Mouse (Mus musculus) neural tube, embryonic 11.5 days (tissue): Measurements from ENCODE around the gene Mfn1. TPM values are rescaled to one million over a fixed set of nuclear protein-coding genes. Genes with fewer than 3 reads are reported as not detected.
A peak's percentile ranks its signal among the peaks of the same experiment; 100 is the strongest.

ENCODE experiments used
- ATAC-seq: fragments of 200-750 bp; cut with Nextera tagmentation; 2 replicates; pipeline ENCODE4 v1.8.0; 2017; ENCODE audit warnings: moderate number of reproducible peaks, mild to moderate bottlenecking, moderate TSS enrichment, moderate library complexity; ENCODE audit not compliant: insufficient read depth, low FRiP score, low TSS enrichment
- DNase-seq: peaks from one replicate; pipeline ENCODE4 v3.0.0-alpha.2; 2015; ENCODE audit warnings: low spot score
- H3K27ac ChIP-seq: fragments of 300-500 bp; sonication (generic); 2 replicates; pipeline ENCODE4 v1.5.1; 2014; ENCODE audit warnings: low read depth, mild to moderate bottlenecking, low read length
- H3K27me3 ChIP-seq: fragments of 300-500 bp; sonication (generic); 2 replicates; pipeline ENCODE4 v1.6.1; 2014; ENCODE audit warnings: mild to moderate bottlenecking, low read length, mixed read lengths; ENCODE audit not compliant: control insufficient read depth, insufficient read depth
- H3K36me3 ChIP-seq: fragments of 300-500 bp; sonication (generic); 2 replicates; pipeline ENCODE4 v1.6.1; 2014; ENCODE audit warnings: mild to moderate bottlenecking, low read length, moderate library complexity, mixed read lengths; ENCODE audit not compliant: control insufficient read depth, insufficient read depth
- H3K4me1 ChIP-seq: fragments of 300-500 bp; sonication (generic); 2 replicates; pipeline ENCODE4 v1.6.1; 2014; ENCODE audit warnings: low read length, mixed read lengths; ENCODE audit not compliant: control insufficient read depth, insufficient read depth
- H3K4me2 ChIP-seq: fragments of 300-500 bp; sonication (generic); 2 replicates; pipeline ENCODE4 v1.6.1; 2014; ENCODE audit warnings: low read depth, mild to moderate bottlenecking, moderate library complexity
- H3K4me3 ChIP-seq: fragments of 300-500 bp; sonication (generic); 2 replicates; pipeline ENCODE4 v1.5.1; 2014; ENCODE audit warnings: low read depth, low read length
- H3K9ac ChIP-seq: fragments of 300-500 bp; sonication (generic); 2 replicates; pipeline ENCODE4 v1.6.1; 2014; ENCODE audit warnings: mild to moderate bottlenecking, low read length
- H3K9me3 ChIP-seq: fragments of 300-500 bp; sonication (generic); 2 replicates; pipeline ENCODE4 v1.6.1; 2016; ENCODE audit warnings: low read length; ENCODE audit not compliant: control insufficient read depth
- WGBS: fragments of 180-500 bp; shearing (Covaris S2); extraction: QIAGEN DNeasy Blood & Tissue Kit; methylation state at CpG from one replicate; pipeline ENCODE4 v1.1.7; 2014; 5-methylcytosine and 5-hydroxymethylcytosine counted together
- polyA plus RNA-seq: library from polyadenylated mRNA; unstranded; fragments of >200 nt; fragmentation: Nextera tagmentation; extraction: Ambion mirVana; gene quantifications from 2 replicates; pipeline ENCODE4 v1.2.1, GENCODE M21; 2014

Mfn1 gene
- polyA plus RNA-seq, 1 experiment from 2014 or later, result 26.8 TPM

DNA sequence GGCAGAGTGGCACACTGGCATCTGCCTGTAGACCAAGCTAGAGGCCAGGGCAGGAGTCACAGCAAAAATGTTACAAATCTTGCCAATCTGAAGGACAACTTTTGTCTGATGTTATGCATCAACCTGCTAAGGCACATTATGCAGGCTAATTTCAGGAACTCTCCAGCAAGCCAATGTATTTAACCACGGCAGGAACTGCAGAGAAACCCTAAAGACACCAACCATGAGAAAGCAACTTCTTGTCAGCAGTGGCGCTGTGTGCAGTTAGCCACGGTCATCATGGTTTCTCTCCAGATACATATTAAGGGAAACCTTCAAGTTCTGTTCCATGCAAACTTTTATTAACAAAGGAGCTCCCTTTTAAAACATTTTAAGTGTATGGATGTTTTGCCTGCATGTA lies 52.6 kb downstream of the Mfn1 start:
- no peaks in the 10 kb centered on the region for H3K4me1 ChIP-seq
- H3K27me3 ChIP-seq, result no peaks in the 10 kb centered on the region
- no peaks in the 10 kb centered on the region for H3K36me3 ChIP-seq
- H3K9ac ChIP-seq, result no peak overlapping the region
- 95% methylated on average over 3 of the region's 3 CpGs for WGBS
- no peak for ATAC-seq
- H3K27ac ChIP-seq, result no peak overlapping the region
- H3K4me2 ChIP-seq, result no peak overlapping the region
- H3K9me3 ChIP-seq, result no peaks in the 10 kb centered on the region
- no peak overlapping the region for H3K4me3 ChIP-seq
- DNase-seq, result no peak

DNA sequence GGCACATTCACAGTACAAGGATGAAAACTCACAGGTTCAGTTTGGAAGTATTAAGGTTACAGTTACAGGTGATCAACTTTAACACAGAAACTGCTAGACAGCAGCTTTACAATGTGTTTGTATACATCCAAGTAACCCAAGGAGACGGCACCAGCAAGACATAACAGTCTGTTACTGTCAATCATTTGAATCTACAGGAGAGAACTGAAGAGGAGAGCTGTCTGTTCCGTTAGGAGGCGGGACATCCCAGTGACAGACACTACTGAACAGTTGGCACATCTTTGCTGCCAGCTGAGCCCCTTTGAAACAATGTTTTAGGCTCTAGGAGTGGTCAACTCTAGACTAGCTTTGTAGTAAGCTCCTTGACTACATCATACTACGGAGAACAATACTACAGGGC lies 54.2 kb downstream of the Mfn1 start:
- no peaks in the 10 kb centered on the region for H3K9me3 ChIP-seq
- H3K4me3 ChIP-seq, result no peak overlapping the region
- no peak overlapping the region for H3K4me2 ChIP-seq
- WGBS, result 92% methylated on average over 4 of the region's 4 CpGs
- H3K27ac ChIP-seq, result no peak overlapping the region
- no peaks in the 10 kb centered on the region for H3K36me3 ChIP-seq
- no peaks in the 10 kb centered on the region for H3K27me3 ChIP-seq
- DNase-seq (no peak), ATAC-seq (no peak)
- no peak overlapping the region for H3K9ac ChIP-seq
- no peaks in the 10 kb centered on the region for H3K4me1 ChIP-seq

DNA sequence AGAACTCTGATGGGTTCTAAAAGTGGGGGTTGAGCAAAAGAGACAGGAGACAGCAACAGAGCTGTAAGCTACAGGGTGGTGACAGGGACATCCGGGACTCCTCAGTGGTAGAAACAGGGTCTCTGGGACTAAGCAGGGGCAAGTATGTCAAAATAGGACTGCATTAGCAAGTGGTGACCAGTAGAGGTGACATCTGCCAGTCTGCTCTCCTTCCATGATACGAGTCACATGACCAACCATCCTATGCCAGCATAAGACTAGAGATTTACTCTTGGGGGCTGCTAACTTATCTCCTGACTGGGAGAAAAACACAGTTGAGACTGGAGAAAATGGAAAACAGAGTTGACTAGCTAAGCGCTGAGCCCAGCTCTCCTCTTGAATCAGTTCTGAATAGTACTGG lies 57.0 kb downstream of the Mfn1 start:
- peaks cover 2% of the 10 kb centered on the region; the same call in 1 of the 2 replicates for H3K36me3 ChIP-seq
- H3K4me3 ChIP-seq, result no peak overlapping the region
- no peak for DNase-seq
- no peaks in the 10 kb centered on the region for H3K9me3 ChIP-seq
- H3K4me2 ChIP-seq, result no peak overlapping the region
- H3K4me1 ChIP-seq, result no peaks in the 10 kb centered on the region
- H3K9ac ChIP-seq, result no peak overlapping the region
- 94% methylated on average over 3 of the region's 3 CpGs for WGBS
- H3K27me3 ChIP-seq, result no peaks in the 10 kb centered on the region
- H3K27ac ChIP-seq, result no peak overlapping the region
- ATAC-seq, result no peak

DNA sequence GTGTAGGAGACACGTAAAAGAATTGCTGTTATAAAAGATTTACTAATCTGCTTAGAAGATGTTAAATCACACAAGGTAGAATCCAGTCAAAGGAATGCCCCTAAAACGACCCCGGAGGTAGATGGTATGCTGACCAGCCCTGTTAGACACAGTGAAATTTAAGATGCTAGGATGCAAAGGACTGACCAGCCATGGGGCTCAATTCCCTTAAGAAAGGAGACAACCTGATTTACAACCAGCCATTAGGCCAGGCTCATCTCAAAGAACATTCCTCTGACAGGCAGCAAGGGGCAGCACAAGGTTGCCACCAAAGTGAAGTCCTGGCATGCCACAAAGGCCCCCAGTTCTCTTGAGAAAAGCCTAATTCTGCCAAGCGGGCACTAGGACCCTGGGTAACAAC lies 65.8 kb downstream of the Mfn1 start:
- Histone ChIP-seq H3K9ac (no peak overlapping the region), H3K9me3 (no peaks in the 10 kb centered on the region), H3K27ac (no peak overlapping the region), H3K4me1 (no peaks in the 10 kb centered on the region), H3K4me2 (no peak overlapping the region), H3K27me3 (no peaks in the 10 kb centered on the region), H3K4me3 (no peak overlapping the region), H3K36me3 (no peaks in the 10 kb centered on the region)
- ATAC-seq (no peak), DNase-seq (no peak)
- 35% methylated on average over 4 of the region's 4 CpGs for whole genome bisulfite sequencing

DNA sequence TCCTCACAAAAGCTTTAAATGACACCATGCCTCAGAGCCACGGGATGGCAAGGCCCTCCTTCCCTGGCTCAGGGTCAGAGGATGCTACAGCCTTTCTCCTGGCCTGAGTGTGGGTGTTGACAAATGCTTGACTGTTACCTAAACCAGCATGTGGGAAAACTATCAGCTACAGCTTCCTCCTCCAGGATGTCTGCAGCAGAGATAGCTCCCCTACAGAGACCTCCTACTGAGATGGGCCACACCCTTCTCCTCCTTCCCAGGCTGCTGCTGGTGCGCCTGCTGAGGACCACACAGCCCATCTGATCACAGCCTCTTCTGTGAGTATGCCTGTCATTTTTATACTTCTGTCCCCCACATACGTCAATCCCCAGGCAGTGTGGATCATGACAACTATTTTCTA lies 70.1 kb downstream of the Mfn1 start:
- ATAC-seq, result no peak
- 65% methylated on average over 3 of the region's 3 CpGs for WGBS
- H3K4me2 ChIP-seq, result no peak overlapping the region
- DNase-seq, result no peak
- no peaks in the 10 kb centered on the region for H3K36me3 ChIP-seq
- no peaks in the 10 kb centered on the region for H3K27me3 ChIP-seq
- no peak overlapping the region for H3K27ac ChIP-seq
- no peaks in the 10 kb centered on the region for H3K9me3 ChIP-seq
- no peak overlapping the region for H3K4me3 ChIP-seq
- no peaks in the 10 kb centered on the region for H3K4me1 ChIP-seq
- no peak overlapping the region for H3K9ac ChIP-seq

DNA sequence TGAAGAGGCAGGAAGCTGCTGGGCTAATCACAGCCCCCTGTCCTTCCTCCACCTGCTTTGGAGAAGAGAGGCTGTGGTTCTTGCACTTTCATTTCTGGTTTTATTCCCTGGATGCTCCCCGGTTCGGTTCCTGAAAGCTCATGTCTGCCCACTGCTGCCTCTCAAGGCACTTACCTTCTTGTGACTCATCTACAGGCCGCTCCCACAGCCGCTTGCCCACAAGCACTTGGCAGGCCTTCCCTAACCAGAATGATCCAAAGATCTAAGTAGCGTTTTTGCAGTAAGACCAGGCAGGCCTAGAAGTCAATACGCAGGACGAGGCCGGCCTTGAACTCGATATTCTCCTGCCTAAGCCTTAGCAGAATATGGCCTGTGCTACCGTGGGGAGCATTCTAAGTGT lies 71.8 kb downstream of the Mfn1 start:
- no peaks in the 10 kb centered on the region for H3K9me3 ChIP-seq
- H3K4me2 ChIP-seq, result no peak overlapping the region
- no peaks in the 10 kb centered on the region for H3K27me3 ChIP-seq
- no peak overlapping the region for H3K4me3 ChIP-seq
- H3K27ac ChIP-seq, result no peak overlapping the region
- no peaks in the 10 kb centered on the region for H3K36me3 ChIP-seq
- no peak for DNase-seq
- ATAC-seq, result no peak
- 93% methylated on average over 10 of the region's 10 CpGs for WGBS
- no peak overlapping the region for H3K9ac ChIP-seq
- H3K4me1 ChIP-seq, result no peaks in the 10 kb centered on the region

DNA sequence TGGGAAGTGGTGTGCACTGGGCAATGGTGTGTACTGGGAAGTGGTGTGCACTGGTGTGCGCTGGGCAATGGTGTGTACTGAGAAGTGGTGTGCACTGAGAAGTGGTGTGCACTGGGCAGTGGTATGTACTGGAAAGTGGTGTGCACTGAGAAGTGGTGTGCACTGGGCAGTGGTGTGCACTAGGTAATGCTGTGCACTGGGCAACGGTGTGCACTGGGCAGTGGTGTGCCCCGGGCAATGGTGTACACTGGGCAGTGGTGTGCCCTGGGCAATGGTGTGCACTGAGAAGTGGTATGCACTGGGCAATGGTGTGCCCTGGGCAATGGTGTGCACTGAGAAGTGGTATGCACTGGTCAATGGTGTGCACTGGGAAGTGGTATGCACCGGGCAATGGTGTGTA lies 80.0 kb downstream of the Mfn1 start:
- 94% methylated on average over 4 of the region's 4 CpGs for WGBS

DNA sequence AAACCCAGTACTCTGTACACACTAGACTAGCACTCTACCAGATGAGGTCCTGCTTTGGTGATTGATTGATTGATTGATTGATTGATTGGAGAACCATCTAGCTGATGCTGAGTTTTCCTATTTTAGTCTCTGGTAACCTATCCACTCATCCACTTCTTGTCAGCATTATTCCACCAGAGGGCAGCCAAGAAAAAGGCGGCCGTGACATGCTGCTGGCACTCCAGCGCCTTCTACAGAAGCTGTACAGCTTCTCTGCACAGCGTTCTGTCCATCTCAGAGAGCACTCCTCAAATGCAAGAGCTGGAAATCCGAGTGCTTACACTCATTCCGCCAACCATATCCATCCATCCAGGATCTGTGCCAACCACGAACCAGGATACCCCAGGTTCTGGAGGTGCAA lies 81.3 kb downstream of the Mfn1 start:
- no peak for ATAC-seq
- DNase-seq, result peak; percentile 51
- H3K4me3 ChIP-seq, result no peak overlapping the region

More for the DNA sequence above, 80.0 kb downstream of the Mfn1 start:
- Histone ChIP-seq H3K36me3 (no peaks in the 10 kb centered on the region), H3K9ac (no peak overlapping the region), H3K4me3 (no peak overlapping the region), H3K4me1 (no peaks in the 10 kb centered on the region), H3K9me3 (no peaks in the 10 kb centered on the region), H3K4me2 (no peak overlapping the region), H3K27me3 (no peaks in the 10 kb centered on the region), H3K27ac (no peak overlapping the region)
- ATAC-seq (no peak), DNase-seq (no peak)

DNA sequence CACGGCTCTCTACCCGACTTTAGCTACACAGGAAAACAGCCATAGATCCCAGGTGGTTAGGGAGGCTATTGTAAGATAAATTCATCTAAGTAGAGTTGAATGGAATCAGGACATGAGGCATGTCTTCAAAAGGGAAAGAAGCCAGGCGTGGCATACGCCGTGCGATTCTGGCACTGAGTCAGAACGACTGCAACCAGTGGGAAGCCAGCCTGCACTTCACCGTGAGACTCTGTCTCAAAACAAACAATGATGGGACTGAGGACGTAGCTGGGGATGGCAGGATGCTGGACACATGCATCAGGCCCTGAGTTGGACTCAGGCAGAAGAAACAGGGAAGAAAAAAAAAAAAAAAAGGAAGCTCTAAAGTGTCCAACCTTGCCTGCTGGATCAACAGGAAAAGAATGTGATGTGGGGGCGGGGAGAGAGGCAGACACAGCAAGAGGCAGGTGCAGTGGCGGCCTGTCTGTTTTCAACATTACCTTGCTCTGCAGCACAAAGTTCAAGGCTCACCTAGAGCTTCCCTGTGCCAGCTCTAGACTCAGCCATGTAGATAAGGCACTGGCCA lies 82.4 kb downstream of the Mfn1 start:
- 85% methylated on average over 11 of the region's 11 CpGs for WGBS
- Histone ChIP-seq H3K4me2 (no peak overlapping the region), H3K9ac (no peak overlapping the region), H3K36me3 (no peaks in the 10 kb centered on the region), H3K27me3 (no peaks in the 10 kb centered on the region), H3K4me1 (no peaks in the 10 kb centered on the region), H3K27ac (no peak overlapping the region), H3K4me3 (no peak overlapping the region), H3K9me3 (no peaks in the 10 kb centered on the region)
- no peak for DNase-seq
- ATAC-seq, result no peak

More for the DNA sequence above, 81.3 kb downstream of the Mfn1 start:
- no peak overlapping the region for H3K27ac ChIP-seq
- H3K4me1 ChIP-seq, result no peaks in the 10 kb centered on the region
- H3K9me3 ChIP-seq, result no peaks in the 10 kb centered on the region
- H3K36me3 ChIP-seq, result no peaks in the 10 kb centered on the region
- no peak overlapping the region for H3K9ac ChIP-seq
- no peak overlapping the region for H3K4me2 ChIP-seq
- WGBS, result 46% methylated on average over 7 of the region's 7 CpGs
- no peaks in the 10 kb centered on the region for H3K27me3 ChIP-seq
